Mouse (Mus musculus): ENCODE data around the gene Ppp1r36.
"Not testable (repeated sequence)": the region's sequence is repeated elsewhere in the genome, so short reads cannot be mapped to it uniquely, and the experiment has no call there.

The Ppp1r36 gene

DNA sequence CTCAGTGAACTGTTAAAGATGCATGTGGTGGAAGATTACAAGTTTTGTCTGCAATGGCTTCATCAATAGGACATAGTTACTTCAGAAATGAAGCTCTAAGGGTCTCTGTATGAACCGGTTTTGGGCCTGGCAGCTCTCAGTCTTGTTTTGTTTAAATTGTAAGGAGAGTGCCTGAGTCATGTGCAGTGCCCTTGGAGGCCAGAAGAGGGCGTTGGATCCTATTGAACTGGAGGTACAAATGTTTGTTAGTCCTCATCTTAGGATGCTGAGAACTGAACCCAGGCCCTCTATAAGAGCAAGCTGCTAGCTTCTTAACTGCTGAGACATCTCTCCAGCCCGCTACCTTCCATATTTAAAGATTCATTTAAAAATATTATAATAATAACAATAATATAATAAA is 15.7 kb upstream of the Ppp1r36 start:
- no peak for DNase-seq

DNA sequence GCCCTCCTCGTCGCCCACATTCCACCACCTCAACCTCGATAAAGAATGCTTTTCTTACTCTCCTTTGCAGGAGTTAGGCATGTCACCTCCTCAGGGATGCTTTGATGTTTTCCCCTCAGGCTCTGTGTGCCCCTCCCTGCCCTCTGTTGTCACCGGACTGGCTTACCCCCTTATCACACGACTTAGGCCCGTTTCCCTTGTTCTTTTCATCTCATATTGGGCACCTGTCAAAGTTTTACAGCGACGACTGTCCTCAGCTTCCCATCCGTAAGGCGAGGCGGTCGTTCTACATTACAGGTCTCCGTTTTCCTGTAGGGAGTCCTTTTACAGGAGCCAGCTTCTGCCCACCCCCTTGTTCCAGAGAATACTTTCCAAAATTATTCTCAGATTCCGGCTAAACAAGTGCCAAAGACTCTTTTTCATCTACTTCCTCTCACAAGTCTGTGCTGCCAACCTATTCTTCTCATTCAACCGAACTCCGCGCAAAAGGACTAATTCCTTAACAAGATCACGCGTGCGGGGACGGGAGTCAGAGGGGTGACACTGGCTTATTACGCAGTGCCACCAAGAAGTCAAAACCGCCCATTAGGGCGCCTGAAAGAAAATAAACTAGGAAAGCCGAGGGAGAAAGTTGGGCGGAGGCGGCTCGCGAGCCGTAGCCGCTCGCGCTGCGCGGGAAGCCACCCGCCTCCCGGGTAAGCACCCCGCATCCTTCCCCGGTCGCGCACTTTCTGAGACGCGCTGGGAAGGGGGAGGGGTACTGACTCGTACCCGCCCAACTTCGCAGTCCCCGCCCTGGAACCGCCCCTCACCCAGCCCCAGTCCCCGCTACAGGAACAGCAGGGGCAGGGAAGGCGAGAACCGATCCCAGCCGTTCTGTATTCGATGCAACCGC is 14.1 kb upstream of the Ppp1r36 start:
- DNase-seq = no peak

GRCm38 (mm10) chr12:76403886-76404537 is 13.3 kb upstream of the Ppp1r36 start, which contains the start of gene Hspa2:
TSS of gene Hspa2 (plus strand) at chr12:76404176.
- DNase-seq = peak; percentile 100

DNA sequence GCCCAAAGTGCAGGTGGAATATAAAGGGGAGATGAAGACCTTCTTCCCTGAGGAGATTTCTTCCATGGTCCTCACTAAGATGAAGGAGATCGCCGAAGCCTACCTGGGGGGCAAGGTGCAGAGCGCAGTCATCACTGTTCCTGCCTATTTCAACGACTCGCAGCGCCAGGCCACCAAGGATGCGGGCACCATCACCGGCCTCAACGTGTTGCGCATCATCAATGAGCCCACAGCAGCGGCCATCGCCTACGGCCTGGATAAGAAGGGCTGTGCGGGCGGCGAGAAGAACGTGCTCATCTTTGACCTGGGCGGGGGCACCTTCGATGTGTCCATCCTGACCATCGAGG is 12.5 kb upstream of the Ppp1r36 start:
- DNase-seq = no peak

DNA sequence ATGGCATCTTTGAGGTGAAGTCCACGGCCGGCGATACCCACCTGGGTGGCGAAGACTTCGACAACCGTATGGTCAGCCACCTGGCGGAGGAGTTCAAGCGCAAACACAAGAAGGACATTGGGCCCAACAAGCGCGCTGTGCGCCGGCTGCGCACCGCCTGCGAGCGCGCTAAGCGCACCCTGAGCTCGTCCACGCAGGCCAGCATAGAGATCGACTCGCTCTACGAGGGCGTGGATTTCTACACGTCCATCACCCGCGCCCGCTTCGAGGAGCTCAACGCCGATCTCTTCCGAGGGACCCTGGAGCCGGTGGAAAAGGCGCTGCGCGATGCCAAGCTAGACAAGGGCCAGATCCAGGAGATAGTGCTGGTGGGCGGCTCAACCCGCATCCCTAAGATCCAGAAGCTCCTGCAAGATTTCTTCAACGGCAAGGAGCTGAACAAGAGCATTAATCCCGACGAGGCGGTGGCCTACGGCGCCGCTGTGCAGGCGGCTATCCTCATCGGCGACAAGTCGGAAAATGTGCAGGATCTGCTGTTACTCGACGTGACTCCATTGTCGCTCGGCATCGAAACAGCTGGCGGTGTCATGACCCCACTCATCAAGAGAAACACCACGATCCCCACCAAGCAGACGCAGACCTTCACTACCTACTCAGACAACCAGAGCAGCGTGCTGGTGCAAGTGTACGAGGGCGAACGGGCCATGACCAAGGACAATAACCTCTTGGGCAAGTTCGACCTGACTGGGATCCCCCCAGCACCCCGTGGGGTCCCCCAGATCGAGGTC is 12.0 kb upstream of the Ppp1r36 start:
- DNase-seq = peak; percentile 22

DNA sequence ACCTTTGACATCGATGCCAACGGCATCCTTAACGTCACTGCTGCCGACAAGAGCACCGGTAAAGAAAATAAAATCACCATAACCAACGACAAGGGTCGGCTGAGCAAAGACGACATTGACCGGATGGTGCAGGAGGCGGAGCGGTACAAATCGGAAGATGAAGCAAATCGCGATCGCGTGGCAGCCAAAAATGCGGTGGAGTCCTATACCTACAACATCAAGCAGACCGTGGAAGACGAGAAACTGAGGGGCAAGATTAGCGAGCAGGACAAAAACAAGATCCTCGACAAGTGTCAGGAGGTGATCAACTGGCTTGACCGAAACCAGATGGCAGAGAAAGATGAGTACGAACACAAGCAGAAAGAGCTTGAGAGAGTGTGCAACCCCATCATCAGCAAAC is 11.4 kb upstream of the Ppp1r36 start:
- no peak for DNase-seq

DNA sequence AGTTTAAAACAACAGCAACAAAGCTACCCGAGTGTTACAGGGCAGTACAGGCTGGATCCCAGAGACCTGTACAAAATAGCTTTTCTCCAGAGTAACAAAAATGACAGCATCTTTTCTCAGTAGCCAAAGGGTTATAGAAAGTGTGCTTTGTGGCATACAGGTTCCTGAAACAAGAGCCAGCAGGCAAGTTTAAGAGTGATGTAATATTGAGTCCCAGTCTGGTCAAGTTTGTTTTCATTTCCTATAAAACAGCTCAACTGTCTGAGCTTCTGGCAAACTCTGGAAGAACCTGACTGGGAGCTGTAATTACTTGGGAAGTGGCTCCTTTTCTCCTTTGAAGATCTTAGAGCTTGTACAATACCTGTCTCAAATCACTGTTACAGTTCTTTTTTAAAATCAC is 10.2 kb upstream of the Ppp1r36 start:
- no peak for DNase-seq

GRCm38 (mm10) chr12:76409166-76409565 is 8.2 kb upstream of the Ppp1r36 start:
- DNase-seq = no peak

DNA sequence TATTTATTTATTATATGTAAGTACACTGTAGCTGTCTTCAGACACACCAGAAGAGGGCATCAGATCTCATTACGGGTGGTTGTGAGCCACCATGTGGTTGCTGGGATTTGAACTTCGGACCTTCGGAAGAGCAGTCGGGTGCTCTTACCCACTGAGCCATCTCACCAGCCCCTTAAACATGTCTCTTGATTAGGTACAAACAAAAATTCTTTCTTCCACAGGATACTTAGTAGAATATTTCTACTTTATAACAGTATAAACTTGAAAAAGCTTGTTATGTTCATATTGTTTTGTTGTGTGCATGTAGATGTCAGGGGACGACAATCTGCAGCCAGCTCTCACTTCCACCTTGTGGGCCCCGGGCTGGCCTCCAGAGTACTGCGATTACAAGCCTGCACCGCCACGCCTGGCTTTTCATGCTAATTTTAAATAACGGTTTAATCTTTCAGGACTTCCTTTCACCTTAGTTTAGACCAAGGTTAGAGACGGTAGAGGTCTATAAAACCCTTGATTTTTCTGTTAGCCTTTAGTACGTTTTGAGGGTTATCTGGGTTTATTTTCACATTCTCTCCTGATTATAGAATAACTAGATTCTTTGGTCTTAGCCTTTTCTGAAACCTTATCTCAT is 1.8 kb upstream of the Ppp1r36 start:
- no peak for DNase-seq

DNA sequence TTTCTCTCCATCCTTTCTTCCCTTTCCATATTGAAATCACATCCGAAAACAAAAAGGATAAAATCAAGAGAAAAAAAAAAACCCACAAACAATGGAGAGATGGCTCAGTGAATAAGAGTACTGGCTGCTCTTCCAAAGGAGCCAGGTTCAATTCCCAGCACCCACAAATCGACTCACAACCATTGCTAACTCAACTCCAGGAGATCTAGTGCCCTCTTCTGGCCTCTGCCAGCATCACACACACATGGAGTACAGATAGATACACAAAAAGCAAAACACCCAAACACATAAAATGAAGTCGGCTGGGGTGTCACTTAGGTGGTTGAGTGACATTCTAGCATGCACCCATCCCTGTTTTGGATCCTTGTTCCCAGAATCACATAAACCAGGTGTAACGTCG is 1.0 kb downstream of the Ppp1r36 start:
- no peak for DNase-seq

DNA sequence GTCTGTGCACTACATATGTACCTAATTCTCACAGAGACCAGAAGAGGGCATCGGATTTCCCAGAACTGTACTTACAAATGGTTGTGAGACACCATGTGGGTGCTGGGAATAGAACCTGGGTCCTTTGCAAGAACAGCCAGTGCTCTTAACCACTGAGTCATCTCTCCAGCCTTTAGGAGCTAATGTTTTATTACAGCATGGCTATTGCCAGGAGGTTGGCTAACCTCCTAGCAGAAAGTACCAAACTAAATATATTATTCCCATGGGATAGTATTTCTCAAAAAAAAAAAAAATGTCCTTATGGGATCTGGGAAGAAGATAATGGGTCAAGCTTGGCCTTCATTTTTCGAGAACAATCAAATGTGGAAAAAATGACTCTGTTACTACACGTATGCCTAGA is 7.9 kb downstream of the Ppp1r36 start:
- DNase-seq = no peak

DNA sequence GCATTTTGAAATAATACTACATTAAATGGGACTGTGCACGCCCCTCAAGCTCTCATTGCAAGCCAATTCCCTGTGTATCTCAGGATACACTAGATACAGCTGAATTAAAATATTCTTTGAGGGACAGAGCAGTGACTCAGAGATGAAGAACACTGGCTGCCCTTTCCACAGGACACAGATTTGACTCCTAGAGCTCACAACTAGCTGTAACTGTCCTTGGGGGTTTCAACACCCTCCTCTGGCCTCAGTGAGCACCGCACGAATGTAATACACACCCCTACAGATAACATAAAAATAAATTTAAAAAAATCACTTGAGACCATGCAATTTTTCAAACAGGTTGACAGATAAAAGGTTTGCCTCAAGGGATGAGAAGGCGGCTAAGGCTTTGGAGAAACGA is 10.2 kb downstream of the Ppp1r36 start:
- DNase-seq = no peak

DNA sequence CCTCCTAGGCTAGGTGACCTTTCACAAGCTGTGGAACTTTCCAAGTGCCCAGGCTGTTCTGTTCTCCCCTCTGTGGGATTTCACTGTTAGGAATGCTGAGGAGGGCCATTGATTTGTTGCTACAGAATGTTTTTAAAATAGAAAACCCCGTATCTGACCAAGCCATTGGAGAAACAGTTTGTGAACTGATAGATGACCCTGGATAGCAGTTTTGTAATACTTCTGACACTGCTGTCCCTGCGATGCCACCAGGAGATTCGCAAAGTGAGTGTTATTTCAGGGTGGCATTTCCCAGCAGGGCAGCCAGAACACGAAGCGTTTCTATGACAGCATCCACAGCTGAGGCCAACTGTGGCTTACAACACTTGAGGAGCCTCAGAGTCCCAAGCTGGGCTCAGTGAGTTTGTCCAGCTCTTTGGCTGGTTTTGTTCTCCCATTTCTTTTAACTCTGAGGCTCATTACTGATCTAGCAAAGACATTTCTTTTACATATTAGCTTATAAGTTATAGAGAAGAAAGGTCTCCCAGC is 13.6 kb downstream of the Ppp1r36 start:
- no peak for DNase-seq

DNA sequence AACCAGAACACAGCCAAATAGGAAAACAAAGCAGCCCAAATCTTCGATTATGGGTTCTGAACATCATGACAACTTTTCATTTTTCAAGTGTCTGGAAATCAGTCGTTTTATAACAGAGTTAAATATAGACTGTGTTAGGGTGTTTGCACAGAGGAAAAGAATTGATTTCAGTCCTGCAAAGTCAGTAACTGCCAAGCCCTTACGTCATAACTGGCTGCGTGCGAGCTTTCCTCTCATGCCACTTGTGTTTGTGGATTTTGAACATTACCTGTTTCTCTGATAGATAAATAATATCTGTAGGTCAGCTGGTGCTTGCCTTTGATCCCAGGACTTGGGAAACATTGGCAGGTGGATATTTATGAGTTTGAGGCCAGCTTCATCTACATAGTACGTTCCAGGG is 14.1 kb downstream of the Ppp1r36 start:
- DNase-seq = peak; percentile 13

DNA sequence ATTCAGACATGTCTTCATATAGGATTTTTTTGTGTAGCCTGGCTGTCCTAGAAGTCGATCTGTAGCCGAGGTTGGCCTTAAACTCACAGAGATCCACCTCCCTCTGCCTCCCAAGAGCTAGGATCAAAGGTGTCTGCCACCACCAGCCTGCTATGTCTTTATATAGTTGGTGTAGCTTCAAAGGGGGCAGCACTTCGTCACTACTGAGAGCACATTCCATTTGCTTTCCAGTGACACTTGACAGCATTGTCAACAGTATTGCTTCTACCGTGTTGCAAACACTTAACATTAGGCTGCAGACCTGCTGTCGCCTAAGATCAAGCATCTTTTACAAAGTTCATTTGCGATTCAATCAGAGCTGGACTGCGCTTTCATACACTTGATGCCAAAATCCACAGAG is 16.8 kb downstream of the Ppp1r36 start:
- no peak for DNase-seq

- no peak for DNase-seq
Measured at GRCm38 (mm10) chr12:76435084-76435483, 17.7 kb downstream of the Ppp1r36 start.

GRCm38 (mm10) chr12:76435549-76435948 is 18.2 kb downstream of the Ppp1r36 start:
- DNase-seq = no peak

DNA sequence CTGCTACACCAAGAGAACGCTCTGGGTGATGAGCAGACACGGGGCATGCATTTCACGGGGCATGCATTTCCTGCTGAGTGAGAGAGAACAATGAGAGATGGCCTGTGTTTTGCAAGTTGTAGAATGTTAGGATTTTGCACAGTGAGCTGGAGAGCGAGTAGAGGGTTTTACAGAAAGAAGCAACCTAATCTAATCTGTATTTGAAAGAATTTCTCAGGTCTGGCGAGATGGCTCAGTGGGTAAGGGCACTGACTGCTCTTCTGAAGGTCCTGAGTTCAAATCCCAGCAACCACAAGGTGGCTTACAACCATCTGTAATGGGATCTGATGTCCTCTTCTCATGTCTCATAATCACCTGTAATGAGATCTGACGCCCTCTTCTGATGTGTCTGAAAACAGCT is 26.1 kb downstream of the Ppp1r36 start:
- DNase-seq = not testable (repeated sequence)

- no peak for DNase-seq
Measured at GRCm38 (mm10) chr12:76444359-76444772, 27.0 kb downstream of the Ppp1r36 start.

- DNase-seq = no peak
Measured at GRCm38 (mm10) chr12:76444862-76445261, 27.5 kb downstream of the Ppp1r36 start.

DNA sequence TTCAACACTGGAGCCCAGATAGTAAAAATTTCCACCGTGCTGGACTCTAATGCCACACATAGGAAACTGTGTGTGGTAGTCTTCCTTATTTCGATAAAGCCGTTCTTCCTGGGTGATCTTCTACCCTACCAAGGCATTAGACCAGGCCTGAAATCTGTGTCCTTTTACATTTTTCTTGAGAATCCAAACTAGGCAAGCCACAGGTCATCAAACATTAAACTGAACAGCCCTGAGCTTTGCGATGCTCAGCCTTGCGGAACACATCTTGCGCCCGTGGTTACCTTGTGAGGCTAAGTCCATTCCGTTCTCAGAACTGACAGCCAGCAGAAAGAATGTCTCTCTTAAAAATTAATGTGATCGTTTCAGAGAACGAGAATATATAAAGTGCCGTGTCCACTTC is 28.9 kb downstream of the Ppp1r36 start:
- no peak for DNase-seq

- DNase-seq = no peak
Measured at GRCm38 (mm10) chr12:76448127-76448526, 30.8 kb downstream of the Ppp1r36 start.

- no peak for DNase-seq
Measured at GRCm38 (mm10) chr12:76452203-76452602, 34.9 kb downstream of the Ppp1r36 start.

Data from lung, postnatal 14 days (tissue).